In the genomic region with DNA sequence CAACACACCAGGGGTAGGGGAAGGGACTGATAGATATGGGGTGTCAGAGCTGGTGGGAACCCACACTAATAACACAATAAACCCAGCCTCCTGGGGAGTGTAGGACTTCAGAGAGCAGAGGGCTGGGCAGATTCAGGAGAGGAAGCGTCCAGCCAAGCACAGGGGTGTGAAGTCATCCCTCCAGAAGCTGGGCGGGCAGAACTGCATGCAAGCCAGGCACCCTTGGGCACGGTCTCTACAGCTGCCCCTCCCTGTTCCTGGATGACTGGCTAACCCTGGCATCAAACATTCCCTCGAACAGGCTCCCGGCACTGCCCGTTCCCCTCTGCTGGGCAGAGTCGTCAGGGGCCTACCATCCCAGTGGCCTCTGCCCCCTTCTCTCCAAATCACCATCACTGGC, we compare ENCODE assay signal across 12 mouse cellular contexts. TPM values are rescaled to one million over a fixed set of nuclear protein-coding genes. Genes with fewer than 3 reads are reported as not detected.
DNase-seq lines count a peak whose midpoint lies in the region; TF ChIP-seq lines count a peak whose summit lies in the region.
"Had no signal": no experiment of that assay in that cellular context is flagged by ENCODE, and none has a peak within 500 bp of the region (broad histone marks: within the 10 kb centered on the region; RNA-seq: fewer than 3 reads in every experiment).

No protein-coding gene starts in this region.

- intact Hi-C loops in heart, postnatal 25 days (cut with DNase I) = loop anchor here (2.0 to 10.0 kb wide), 4 partner anchors 43 to 296 kb away; no protein-coding TSS in a partner anchor
- intact Hi-C loops in left cerebral cortex, adult 2 months (cut with DNase I) = loop anchor here (2.0 kb wide), 1 partner anchor 85 kb away; no protein-coding TSS in a partner anchor

- TF ChIP-seq CTCF in left cerebral cortex, adult 2 months (IDR thresholded peaks at IDR 0.05) = no peak

- H3K4me3 ChIP-seq in left cerebral cortex, adult 2 months = no peak overlapping the region
- H3K4me3 ChIP-seq: liver, embryonic 13.5 days had no signal

- H3K27ac ChIP-seq in left cerebral cortex, adult 2 months = no peak overlapping the region
- H3K27ac ChIP-seq: liver, embryonic 13.5 days had no signal

- DNase-seq in heart, adult 11 months = peak; percentile 97
- DNase-seq in heart, postnatal 25 days (ENCODE audit: low spot score) = no peak
- DNase-seq in MN1 (ENCODE audit: low spot score) (peak; percentile 54), liver (no peak)
- DNase-seq in kidney, postnatal 10 days = peak; percentile 52
- DNase-seq in lung, postnatal 25 days (ENCODE audit: low spot score) = peak; percentile 80
- no peak for DNase-seq in adrenal gland, postnatal 25 days
- DNase-seq in left cerebral cortex, adult 2 months (ENCODE audit: extremely low spot score in 1 of 2, low spot score in 2 of 2) = no peak
- DNase-seq: embryo, embryonic 11 days; liver, embryonic 13.5 days; retina, postnatal 1 day; thymus, adult 18-20 months had no signal

RNA-seq across cellular contexts. Expression of gene Xxylt1, which starts 13.0 kb away (rescaled TPM):
- 10 to 100 TPM; 11.3 to 11.5 TPM for total RNA-seq in heart, postnatal 25 days (2021)
- total RNA-seq in adrenal gland, postnatal 25 days (2021) = 11.9 and 14.9 TPM in 2 replicates
- total RNA-seq in left cerebral cortex, adult 2 months (2021) = 10 to 100 TPM; 19.4 to 21.9 TPM

Comparison
In these comparisons a context has a peak if more than half of its experiments do, and no peak if none do; other contexts are left out.
1. DNase-seq: peak in heart, adult 11 months (single experiment), MN1 (single experiment), kidney, postnatal 10 days (single experiment) and lung, postnatal 25 days (single experiment); none in heart, postnatal 25 days (single experiment), adrenal gland, postnatal 25 days (single experiment), left cerebral cortex, adult 2 months (0 of 2) and liver (single experiment).